Mouse (Mus musculus) cerebellum, adult (tissue): ENCODE data around the gene Ppp2r5b.

ENCODE experiments used
- ATAC-seq: cut with Nextera tagmentation; 2 replicates; pipeline ENCODE4 v1.9.2; 2017; ENCODE audit warnings: mild to moderate bottlenecking, moderate library complexity, mixed read lengths; ENCODE audit not compliant: insufficient number of reproducible peaks, low FRiP score, low TSS enrichment

Ppp2r5b gene

DNA sequence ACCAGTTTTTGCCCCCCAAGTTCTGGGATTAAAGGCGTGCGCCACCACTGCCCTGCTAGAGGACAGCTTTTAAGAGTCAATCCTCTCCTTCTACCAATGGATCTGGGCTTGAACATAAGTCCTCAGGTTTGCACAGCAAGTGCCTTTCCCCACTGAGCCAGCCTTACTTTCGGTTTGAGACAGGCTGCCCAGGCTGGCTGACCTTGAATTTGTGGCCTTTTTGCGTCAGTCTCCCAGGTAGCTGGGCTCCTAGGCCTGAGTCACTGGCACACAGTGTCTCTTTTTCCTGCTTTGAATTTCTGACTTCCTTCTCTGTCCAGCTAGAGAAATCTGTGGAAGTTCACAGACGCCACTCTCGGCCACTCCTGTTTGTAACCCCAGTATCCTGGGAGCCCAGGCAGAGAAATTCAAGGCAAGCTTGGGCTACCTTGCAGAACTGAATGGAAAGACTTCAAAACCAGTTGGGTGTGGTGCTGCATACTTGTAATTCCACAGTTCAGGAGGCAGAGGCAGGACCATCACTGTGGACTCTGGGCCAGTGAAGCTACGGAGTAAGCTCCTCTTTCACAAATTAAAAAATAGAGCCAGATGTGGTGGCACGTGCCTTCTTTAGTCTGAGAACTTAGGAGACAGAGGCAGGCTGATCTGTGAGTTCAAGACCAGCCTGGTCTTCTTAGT is 34.3 kb upstream of the Ppp2r5b start:
- no peak for ATAC-seq

DNA sequence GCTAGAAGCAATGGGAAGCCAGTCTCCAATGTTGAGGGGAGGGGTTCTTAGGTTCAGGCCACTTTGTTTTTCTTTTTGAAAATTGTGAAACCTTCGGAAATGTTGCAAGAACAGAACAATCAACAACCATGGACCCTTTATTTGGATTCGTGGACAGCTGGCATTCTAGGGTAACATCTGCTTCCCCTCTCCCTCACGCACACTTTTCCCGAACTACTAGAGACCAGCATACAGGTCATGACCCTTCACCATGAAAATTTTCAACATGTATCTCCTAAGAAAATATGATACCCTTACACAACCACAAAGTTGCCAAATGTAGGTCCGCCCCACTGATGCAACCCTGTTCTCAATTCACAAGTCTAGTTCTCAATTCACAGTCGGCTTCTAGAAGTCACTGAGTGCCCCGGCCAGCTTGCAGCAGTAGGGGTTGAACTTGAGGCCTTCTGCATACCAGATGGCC is 33.0 kb upstream of the Ppp2r5b start:
- ATAC-seq: no peak

DNA sequence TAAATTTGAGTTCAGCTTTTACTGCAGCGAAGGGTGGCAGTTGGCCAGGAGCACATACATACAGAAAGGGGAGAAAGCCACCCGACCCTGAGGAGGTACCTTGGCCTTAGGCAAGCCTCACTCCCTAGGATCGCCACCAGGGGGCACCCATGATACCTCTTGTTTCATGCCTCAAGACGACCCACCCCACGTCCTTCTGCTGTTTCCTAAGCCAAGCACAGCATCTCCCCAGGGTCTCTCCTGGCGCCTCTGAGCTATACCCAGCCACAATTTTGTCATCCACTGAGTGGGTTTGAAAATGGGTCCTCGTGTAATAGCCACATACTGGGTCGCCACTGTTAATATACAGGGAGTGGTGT is 32.5 kb upstream of the Ppp2r5b start:
- ATAC-seq: peak; percentile 23; the same call in 1 of the 2 replicates

DNA sequence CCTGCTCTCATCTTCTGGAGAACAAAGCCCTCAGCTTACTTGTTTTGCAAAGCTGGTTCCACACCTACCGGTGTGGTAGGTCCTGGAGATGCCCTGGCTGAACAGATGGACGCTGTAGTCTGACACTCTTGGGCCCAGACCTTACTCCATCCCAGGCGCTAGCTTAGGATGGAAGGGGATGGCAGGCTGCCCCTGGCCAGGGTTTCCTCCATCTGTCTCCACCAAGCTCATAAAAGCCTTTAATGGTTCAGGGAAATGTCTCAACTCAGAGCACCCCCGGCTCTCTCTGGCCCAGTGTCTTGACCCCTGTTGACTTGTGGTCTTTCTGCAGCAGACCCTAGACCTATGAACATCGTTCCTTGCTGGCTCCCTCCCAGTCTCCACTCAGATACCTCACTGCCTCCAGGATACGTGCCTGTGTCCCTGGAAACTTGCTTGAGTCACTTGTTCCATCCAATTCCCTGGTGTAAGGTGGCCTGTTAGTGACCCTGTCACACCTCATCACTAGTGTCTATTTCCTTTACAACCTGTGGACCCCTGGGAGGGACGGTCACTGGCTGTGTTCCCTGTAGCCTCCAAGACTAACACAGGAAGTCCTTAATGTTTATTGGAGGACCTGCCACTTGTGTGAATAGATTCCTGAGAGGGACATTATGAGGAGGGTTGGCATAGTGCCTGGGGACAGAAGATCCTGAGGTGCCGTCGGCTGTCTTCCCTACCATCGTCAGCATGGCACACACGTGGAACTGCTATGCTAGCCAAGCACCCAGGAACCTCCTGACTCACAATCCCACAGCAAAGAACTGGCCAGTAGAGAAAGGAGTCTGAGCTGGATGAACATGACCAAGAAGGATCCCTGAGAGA is 31.9 kb upstream of the Ppp2r5b start:
- peak; percentile 82 for ATAC-seq

DNA sequence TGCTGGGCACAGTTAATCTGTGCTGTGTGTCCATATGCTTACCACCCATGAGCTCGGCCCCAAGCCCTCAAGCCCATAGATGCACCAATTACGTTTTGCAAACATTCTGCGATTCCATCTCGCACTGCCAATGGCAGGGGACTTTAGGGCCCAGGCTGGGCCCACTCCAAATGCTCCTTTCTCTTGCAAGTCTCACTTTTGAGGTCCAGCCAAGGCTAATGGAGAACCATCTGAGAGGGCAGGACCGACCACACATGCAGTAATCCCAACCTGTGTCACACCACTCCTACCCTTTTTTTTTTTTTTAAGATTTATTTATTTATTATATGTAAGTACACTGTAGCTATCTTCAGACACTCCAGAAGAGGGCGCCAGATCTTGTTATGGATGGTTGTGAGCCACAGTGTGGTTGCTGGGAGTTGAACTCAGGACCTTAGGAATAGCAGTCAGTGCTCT is 30.1 kb upstream of the Ppp2r5b start:
- no peak for ATAC-seq

DNA sequence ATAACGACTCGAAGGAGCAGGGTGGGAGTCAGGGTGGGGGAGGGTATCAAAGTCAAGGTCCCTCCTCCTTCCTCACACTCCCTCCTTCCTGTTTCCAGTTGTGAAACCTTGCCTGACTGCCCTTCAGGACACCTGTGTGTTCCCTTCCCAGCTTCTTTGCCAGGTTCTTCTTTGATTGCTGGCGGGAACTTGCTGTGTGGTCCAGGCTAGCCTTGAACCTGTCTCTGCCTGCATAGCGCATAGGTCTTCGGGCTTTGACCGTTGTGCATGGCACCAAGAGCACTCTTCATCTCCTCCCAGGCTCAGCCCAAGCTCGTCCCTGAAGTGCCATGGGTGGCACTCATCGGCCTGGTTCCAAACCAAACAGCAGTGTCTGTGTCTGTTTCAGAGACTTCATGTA is 29.3 kb upstream of the Ppp2r5b start:
- ATAC-seq: no peak

DNA sequence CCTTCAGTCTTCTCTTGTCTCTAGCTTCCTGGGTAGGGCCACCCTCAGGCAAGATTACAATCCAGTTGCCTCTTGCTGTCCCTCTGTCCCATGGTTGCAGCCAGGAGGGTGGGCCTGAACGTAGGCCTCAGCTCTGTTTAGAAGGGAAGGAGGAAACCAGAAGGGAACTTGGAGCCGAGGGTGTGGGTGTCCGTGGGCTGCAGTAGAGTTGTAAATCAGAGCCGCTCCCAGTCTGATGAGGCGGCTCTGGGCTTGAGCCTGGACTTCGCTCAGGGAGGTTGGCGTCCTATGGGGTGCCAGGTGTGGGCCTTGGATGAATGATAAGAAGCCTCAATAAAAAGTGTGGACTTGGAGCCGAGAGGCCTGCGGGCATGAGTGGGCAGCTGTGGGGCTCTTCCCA is 28.5 kb upstream of the Ppp2r5b start:
- no peak for ATAC-seq

DNA sequence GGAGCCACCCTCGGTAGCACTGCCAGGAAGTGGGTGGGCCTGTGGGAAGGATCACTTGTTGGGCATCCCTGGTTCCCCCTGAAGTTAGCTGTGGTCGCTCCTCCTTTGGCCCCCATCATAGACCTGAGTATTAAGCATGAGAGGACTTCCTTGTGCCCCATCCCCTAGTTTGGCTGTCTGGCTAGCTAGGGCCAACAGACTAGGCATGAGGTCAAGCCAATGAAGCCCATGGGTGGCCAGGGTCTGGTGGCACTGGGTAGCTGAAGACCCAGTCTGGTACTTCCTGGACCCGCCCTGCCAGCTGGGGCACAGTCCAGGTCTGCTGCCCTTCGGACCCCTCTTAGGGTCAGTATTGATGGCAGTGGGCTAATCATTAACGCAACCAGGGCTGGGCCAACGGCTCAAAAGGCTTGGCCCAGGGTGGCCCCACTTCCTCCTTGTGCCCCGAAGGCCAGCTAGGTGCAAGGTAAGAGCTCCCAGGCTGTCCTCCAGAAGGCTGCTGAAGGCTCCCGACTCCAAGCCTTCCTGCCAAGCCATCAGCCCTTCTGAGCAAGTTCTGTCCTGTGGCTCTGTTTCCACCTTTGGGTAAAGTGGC is 27.3 kb upstream of the Ppp2r5b start:
- no peak for ATAC-seq

DNA sequence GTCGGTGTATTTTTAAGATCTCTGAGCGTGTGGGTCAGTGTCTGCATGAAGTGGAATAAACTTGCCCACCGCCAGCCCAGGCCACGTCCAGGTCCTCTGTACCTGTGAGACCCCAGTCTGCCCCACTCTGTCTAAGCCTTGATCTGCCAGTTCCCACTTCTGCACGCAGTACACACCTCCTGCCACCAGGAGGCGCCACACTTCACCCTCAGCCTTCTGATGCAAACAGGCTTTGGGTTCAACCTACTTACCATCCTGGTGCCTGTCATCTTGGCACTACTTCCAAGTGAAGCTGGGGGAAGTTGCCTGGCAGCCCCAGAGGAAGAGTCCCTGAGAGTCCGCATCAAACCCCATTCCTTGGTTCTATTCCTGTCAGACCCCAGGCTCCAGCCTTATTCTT is 26.6 kb upstream of the Ppp2r5b start:
- ATAC-seq: no peak

DNA sequence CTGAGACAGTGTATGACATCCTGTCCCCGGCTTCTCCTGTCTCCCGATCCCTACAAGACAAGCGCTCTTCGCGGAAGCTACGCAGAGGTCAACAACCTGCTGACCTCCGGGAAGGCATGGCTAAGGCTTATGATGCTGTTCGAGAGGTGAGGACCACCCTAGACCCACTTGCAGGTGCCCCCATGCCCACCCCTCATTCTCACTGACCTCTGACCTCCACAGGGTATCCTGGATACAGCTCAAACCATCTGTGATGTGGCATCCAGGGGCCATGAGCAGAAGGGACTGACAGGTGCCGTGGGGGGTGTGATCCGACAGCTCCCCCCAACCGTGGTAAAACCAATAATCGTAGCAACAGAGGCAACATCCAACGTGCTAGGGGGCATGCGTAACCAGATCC is 25.7 kb upstream of the Ppp2r5b start:
- ATAC-seq: no peak

DNA sequence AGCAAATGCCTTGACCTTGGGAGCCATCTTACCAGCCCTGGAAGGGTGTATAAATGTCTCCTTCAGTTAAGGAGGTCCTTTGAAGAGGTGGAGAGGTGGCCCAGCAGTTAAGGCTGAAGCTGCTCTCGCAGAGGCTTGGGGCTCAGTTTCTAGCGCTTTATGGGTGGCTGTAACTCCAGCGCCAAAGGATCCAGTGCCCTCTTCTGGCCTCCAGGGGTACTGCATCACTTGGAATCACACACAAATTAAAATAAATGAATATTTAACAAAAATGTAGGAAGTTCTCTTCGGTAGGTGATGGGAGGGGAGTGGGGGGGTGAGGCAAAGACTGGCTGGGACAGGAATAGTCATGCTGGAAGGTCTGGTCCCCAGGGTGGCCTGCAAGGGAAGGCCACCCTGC is 25.3 kb upstream of the Ppp2r5b start:
- ATAC-seq: no peak

DNA sequence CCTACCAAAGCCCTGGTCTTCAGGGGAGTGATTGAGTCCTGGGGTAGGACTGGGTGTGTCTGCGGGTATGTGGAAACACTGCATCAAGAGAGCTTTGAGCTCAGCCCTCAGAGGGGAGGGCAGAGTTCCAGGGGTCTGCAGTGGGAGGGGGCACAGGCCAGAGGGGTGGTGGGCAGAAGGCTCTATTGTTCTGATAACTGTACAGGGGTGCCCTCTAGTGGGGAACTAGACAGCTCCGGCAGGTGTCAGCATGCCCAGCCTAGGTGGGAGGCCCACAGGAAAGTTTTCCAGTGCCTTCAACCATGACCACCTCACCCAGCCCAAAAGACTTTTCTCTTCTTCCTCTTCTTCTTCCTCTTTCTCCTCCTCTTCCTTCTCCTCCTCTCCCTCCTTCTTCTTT is 24.8 kb upstream of the Ppp2r5b start:
- ATAC-seq: no peak

DNA sequence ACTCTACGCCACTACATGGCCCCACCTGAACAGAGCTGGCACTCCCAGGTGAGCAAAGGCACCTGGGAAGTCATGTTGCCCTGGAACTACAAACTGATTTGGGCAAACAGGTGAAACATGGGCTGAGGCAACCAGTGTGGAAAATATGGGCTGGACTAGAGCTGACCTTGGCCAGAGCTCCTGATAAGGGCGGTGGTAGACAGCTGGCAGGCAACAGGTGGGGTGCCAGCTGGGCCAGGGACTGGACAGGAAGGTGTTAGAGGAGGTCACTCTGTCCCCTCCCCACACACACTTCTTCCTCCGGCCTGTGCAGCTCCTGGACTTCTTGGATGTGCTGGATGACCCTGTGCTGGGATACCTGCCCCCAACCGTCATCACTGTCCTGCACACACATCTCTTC is 17.3 kb upstream of the Ppp2r5b start:
- ATAC-seq: no peak

DNA sequence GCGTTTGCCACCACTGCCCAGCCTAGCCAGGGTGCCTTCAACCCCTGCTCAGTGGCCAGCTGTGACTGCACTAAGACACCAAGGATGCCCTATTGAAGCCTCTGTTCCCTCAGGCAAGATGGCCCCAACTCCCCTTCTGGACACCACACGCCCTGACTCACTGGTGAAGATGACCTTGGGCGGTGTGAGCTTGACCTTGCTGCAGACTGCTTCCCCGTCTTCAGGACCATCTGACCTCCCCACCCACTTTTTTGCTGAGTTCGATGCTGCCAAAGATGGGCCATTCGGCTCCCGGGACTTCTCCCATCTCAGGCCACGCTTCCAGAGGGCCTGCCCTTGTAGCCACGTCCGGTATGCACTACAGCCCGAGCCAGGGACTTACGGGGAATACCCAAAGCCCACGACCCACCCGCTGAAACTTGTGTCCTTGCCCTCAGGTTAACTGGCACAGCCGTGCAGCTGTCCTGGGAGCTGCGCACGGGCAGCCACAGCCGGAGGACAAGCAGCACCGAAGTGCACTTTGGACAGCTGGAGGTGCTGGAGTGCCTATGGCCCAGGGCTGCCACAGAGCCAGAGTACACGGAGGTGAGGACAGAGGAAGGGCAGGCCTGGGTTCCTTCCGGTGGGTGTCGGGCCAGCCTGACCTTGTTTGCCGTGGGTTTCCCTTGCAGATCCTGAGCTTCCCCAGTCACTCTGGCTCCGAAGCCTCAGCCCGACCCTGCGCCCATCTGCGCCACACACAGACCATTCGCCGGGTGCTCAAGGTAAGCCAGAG is 12.0 kb upstream of the Ppp2r5b start:
- ATAC-seq: no peak

DNA sequence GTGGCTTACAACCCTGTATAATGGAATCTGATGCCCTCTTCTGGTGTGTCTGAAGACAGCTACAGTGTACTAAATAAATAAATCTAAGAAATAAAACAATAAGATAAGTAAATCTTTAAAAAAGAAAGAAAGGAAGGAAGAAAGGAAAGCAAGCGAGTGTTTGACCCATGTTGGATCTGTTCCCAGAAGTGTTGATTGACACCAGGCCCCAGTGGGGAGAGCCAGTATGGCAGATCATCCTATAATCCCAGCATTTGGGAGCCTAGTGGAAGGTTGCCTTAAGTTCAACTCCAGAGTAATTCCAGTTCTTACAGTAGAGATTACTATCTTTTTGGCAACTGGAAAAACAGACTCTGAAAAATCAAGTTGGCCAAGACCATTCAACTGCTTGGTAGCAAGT is 10.1 kb upstream of the Ppp2r5b start:
- no peak for ATAC-seq

DNA sequence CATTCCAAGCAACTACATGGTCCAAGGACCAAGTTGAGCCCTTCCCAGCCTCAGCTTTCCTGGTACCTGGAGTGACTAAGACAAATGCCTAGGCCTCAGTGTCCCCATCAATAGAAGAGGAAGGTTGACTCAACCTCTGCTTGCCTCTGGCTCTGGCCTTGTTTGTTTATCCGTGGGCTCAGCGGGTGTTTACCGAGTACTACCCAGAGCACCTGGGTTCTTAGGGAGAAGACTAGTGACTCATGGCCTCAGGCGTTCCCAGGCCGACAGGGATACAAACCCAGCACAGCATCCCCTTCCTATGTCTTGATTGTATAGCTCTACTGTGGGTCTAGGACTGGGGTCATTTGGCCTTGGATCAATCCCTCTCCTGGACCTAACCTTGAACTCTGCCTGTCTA is 7.6 kb upstream of the Ppp2r5b start:
- ATAC-seq: no peak

DNA sequence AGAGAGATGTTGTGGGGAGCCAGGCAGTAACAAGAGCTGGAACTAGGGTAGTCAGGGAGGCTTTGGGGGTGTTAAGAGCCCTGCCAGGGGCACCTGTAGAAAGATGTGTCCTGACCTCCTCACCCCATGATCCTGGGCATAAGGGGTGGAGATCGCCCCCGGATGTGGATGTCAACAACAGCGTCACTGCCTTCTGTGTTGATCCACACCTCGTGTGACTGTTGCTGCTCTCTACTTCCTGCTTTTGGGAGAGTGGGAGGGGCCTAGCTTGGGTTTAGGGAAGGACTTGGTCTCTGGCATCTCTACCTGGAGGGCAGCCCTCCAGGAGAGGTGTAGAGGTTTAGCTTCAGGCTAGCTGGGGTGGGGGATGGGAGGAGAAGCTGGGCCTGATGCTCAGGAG is 6.6 kb upstream of the Ppp2r5b start:
- ATAC-seq: no peak

DNA sequence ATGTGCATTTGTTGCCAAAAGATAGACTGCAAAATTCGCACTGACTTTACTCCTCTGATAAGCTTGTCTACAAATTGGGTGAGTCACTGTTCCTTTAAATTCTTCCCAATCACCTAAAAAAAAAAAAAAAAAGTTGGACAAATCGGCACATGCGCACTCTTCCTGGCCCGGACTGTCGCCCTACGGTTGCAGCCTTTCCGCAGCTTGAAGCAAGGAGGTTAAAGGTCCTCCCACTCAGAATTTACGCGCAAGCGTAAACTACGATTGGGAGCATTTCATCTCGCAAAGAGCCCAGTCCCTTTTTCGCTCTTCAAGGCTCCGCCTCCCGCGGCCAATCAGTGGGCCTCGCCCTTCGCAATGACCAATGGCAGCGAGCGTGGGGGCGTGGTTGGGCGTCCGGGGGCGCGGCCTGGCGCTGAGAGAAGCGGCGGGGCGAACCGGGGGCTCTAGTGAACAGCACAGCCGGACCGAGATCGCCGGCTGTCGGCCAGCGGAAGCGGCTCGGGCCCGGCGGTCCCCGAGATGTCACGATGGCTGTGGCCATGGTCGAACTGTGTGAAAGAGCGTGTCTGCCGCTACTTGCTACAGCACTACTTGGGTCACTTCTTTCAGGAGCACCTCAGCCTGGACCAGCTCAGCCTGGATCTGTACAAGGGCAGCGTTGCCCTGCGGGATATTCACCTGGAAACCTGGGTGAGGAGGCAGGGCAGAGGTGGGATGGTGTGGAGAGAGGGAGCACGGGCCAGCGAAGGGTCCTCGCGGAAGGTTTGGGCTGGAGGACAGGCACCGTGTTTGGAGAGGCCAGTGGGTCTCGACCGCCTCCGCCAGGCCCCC is 5.8 kb upstream of the Ppp2r5b start, which contains the start of gene Atg2a:
Atg2a (plus strand) TSS at position 395 of the 834 bp plus-strand sequence.
- ATAC-seq: peak; percentile 91

DNA sequence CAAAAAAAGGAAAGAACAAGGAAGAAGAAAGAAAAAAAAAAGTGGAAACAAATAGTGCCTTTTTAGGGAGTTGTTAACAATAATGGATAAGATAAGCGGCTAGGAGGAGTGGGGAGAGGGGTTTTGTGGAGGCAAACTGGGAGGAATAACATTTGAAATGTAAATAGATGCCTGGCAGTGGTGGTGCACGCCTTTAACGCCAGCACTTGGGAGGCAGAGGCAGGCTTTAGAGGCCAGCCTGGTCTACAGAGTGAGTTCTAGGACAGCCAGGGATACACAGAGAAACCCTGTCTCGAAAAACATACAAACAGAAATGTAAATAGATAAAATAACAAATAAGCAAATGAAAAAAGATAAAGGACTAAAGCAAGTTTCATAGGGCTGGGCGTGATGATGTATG is 5.1 kb upstream of the Ppp2r5b start:
- no peak for ATAC-seq

DNA sequence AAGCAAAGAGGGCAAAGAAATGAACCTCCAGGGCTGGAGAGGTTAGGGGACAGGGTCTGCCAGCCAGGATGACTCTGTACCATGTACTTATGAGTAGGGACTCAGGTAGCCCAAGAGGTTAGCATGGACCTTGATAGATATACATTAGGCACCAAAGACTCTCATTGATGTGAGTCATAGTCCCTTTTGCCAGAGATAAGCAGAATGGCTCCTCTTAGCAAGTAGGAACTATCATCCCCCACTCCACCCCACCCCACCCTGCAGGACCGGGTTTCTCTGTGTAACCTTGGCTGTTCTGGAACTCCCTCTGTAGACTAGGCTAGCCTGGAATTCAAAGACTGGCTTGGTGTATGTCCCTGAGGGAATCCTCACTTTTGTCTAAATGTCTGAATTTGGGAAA is 4.5 kb upstream of the Ppp2r5b start:
- ATAC-seq: no peak
